Comparison of ENCODE assay signal across 21 mouse cellular contexts in genomic region chr11:76659138-76659930, GRCm38 (mm10). TPM values are rescaled to one million over a fixed set of nuclear protein-coding genes. Genes with fewer than 3 reads are reported as not detected.
DNase-seq lines count a peak whose midpoint lies in the region; ATAC-seq lines count a peak whose summit lies in the region.
"Had no signal": no experiment of that assay in that cellular context is flagged by ENCODE, and none has a peak within 500 bp of the region (broad histone marks: within the 10 kb centered on the region; RNA-seq: fewer than 3 reads in every experiment).

No protein-coding gene starts in this region.

- no peak overlapping the region for H3K4me3 ChIP-seq in kidney, embryonic 14.5 days (ENCODE audit: low read length)
- H3K4me3 ChIP-seq: embryonic facial prominence, embryonic 15.5 days; heart, embryonic 13.5 days; layer of hippocampus, adult 2 months; left cerebral cortex, adult 2 months; stomach, embryonic 15.5 days had no signal

- ATAC-seq in kidney, embryonic 14.5 days (ENCODE audit: low FRiP score, low TSS enrichment) = peak; percentile 94
- ATAC-seq: inflammation-experienced regulatory T-cells, adult 6 months; midbrain, embryonic 16.5 days had no signal

- H3K4me2 ChIP-seq in kidney, embryonic 14.5 days (replicated peaks; ENCODE audit: low read depth, low read length) = no peak overlapping the region
- H3K4me2 ChIP-seq: embryonic facial prominence, embryonic 15.5 days; heart, embryonic 13.5 days; stomach, embryonic 15.5 days had no signal

- peak overlapping the region; percentile 47; the same call in 1 of the 2 replicates for H3K27ac ChIP-seq in kidney, embryonic 14.5 days (ENCODE audit: low read depth, low read length)
- H3K27ac ChIP-seq: embryonic facial prominence, embryonic 15.5 days; heart, embryonic 13.5 days; layer of hippocampus, adult 2 months; left cerebral cortex, adult 2 months; stomach, embryonic 15.5 days had no signal

- DNase-seq in cerebellum, adult 18-20 months = peak; percentile 37 to 56
- DNase-seq in cerebellum, postnatal 4 days (ENCODE audit: low spot score in 2 of 2) = no peak
- DNase-seq in kidney, adult 11 months = no peak
- DNase-seq in embryo, embryonic 9.5 days (ENCODE audit: extremely low spot score) = peak; percentile 38
- peak; percentile 78 for DNase-seq in mesoderm, embryonic 11.5 days (ENCODE audit: low read depth, low spot score)
- DNase-seq in urinary bladder, adult 18-20 months (ENCODE audit: low spot score in 2 of 2) = no peak
- no peak for DNase-seq in lung, adult 18-20 months
- DNase-seq: adrenal gland, postnatal 10 days; liver; lung, adult 2 months; thymus, postnatal 14 days had no signal

- H3K9ac ChIP-seq in kidney, embryonic 14.5 days (ENCODE audit: low read depth, low read length) = no peak overlapping the region
- H3K9ac ChIP-seq: embryonic facial prominence, embryonic 15.5 days; heart, embryonic 13.5 days; stomach, embryonic 15.5 days had no signal

- no peaks in the 10 kb centered on the region for H3K36me3 ChIP-seq in kidney, embryonic 14.5 days (ENCODE audit: control insufficient read depth, insufficient read depth, low read length)
- H3K36me3 ChIP-seq: embryonic facial prominence, embryonic 15.5 days; heart, embryonic 13.5 days; stomach, embryonic 15.5 days had no signal

- H3K9me3 ChIP-seq in kidney, embryonic 14.5 days (ENCODE audit: control insufficient read depth, low read length) = no peaks in the 10 kb centered on the region
- H3K9me3 ChIP-seq: embryonic facial prominence, embryonic 15.5 days; heart, embryonic 13.5 days; stomach, embryonic 15.5 days had no signal

- H3K4me1 ChIP-seq in kidney, embryonic 14.5 days (ENCODE audit: control insufficient read depth, insufficient read depth, low read length) = peaks cover 13% of the 10 kb centered on the region; the same call in 1 of the 2 replicates
- H3K4me1 ChIP-seq: embryonic facial prominence, embryonic 15.5 days; stomach, embryonic 15.5 days had no signal

- WGBS in kidney, embryonic 14.5 days = 13% methylated on average over 14 of the region's 14 CpGs

- H3K27me3 ChIP-seq in kidney, embryonic 14.5 days (ENCODE audit: control insufficient read depth, insufficient read depth, low read length) = no peaks in the 10 kb centered on the region; the same call in 1 of the 2 replicates

RNA-seq across cellular contexts. Expression of gene Bhlha9, which starts 12.9 kb away (rescaled TPM):
- polyA plus RNA-seq in kidney, embryonic 14.5 days (2014; fragmentation: Nextera tagmentation; extraction: Ambion mirVana) = 0.49 TPM in 1 of 2 replicates, not detected in the other
- polyA plus RNA-seq: forebrain, embryonic 11.5 days; gonadal fat pad, adult 2 months; inflammation-experienced regulatory T-cells, adult 6 months; lung, adult 2 months had no signal

RNA-seq across cellular contexts. Expression of gene Trarg1, which starts 20.3 kb away (rescaled TPM):
- polyA plus RNA-seq in kidney, embryonic 14.5 days (2014; fragmentation: Nextera tagmentation; extraction: Ambion mirVana) = 0.81 and 0.89 TPM in 2 replicates
- polyA plus RNA-seq: forebrain, embryonic 11.5 days had no signal

RNA-seq across cellular contexts. Expression of gene Abr, which starts 37.2 kb away (rescaled TPM):
- polyA plus RNA-seq in kidney, embryonic 14.5 days (2014; fragmentation: Nextera tagmentation; extraction: Ambion mirVana) = 31.8 and 57.7 TPM in 2 replicates

Comparison
In these comparisons a context has a peak if more than half of its experiments do, and no peak if none do; other contexts are left out.
1. DNase-seq: peak in cerebellum, adult 18-20 months (2 of 2), embryo, embryonic 9.5 days (single experiment) and mesoderm, embryonic 11.5 days (single experiment); none in cerebellum, postnatal 4 days (0 of 2), kidney, adult 11 months (single experiment), urinary bladder, adult 18-20 months (0 of 2) and lung, adult 18-20 months (0 of 2).